Mouse (Mus musculus) adrenal gland, postnatal 4 days (tissue): Measurements from ENCODE around the gene Zc3h7b. TPM values are rescaled to one million over a fixed set of nuclear protein-coding genes. Genes with fewer than 3 reads are reported as not detected.
"Not testable (repeated sequence)": the region's sequence is repeated elsewhere in the genome, so short reads cannot be mapped to it uniquely, and the experiment has no call there.

Source experiments
- DNase-seq, 2 experiments: peaks; one replicate each; pipeline ENCODE4 v3.0.0; 2021 to 2022; ENCODE audit warnings: low spot score in 2 of 2, mixed read lengths in 2 of 2
- long read RNA-seq, 2 experiments: library from polyadenylated mRNA; stranded (forward); transcript quantifications; one replicate each; pipeline ENCODE4 v2.0.0; 2021
- total RNA-seq, 2 experiments: library from RNA; stranded (reverse); gene quantifications; 2 replicates each; pipeline ENCODE4 v1.2.3; 2021

Zc3h7b gene
- 10 to 100 TPM; 94.6 to 98.5 TPM for total RNA-seq
- long read RNA-seq, experiment 1, partial matches to known transcripts: 9 of 13 reads
- long read RNA-seq, experiment 1, other reads (novel, unspliced or antisense): 4 of 13 reads
- long read RNA-seq, experiment 2, partial matches to known transcripts: 35 of 42 reads
- long read RNA-seq, experiment 2, other reads (novel, unspliced or antisense): 7 of 42 reads

DNA sequence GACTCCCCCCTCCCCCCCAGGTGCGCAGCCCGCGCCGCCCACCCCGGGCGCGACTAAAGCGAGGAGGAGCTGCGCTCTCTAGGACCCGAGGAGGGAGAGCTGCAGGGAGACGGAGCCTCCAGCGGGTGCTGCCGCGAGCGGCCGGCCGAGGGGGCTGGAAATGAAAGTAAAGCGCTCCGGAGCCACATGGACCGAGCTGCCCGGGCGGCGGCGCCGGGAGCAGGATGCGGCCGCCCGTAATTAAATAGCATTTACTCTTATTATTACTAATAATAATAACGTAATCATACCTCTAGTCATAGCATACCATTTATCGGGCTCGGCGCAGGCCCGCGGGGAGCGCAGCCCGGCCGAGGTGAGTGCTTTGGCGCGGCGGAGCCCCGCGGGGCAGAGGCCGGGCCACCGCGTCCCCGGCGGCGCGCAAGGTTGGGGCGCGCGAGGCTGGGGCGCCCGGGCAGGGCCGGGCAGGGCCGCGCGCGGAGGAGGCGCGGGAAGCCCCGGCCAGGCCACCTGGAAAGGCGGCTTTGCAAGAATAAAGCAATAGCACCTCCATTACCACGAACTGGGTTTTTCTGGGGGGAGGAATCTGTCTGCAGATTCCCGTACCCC lies at the start of gene Zc3h7b, which contains the start of gene Rangap1:
TSS of gene Zc3h7b (plus strand) at position 66 of the 609 bp plus-strand sequence.
TSS of gene Rangap1 (minus strand) at position 539 of the 609 bp plus-strand sequence.
- DNase-seq: peak; percentile 52 to 64

DNA sequence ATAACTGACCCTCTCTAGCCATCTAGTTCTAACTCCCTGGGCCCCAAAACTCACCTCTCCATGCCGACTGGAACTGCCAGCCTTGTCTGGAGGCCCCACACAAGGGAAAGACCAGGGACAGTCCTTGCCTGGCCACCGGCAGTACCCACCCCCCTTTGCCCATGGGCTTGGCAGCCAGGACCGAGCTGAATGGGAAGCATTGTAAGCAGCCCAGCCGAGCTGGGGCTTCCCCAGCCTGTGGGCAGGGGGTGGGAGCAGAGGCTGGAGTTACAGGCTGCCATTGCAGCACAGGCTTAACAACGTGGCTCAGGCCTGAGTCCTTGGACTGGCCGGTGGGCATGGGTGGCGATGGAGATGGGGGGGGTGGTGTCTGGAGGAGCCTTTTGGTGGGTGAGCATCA lies 47.7 kb upstream of the Zc3h7b start, which contains the start of gene Chadl:
TSS of gene Chadl (minus strand) at position 113 of the 400 bp plus-strand sequence.
- DNase-seq: no peak

DNA sequence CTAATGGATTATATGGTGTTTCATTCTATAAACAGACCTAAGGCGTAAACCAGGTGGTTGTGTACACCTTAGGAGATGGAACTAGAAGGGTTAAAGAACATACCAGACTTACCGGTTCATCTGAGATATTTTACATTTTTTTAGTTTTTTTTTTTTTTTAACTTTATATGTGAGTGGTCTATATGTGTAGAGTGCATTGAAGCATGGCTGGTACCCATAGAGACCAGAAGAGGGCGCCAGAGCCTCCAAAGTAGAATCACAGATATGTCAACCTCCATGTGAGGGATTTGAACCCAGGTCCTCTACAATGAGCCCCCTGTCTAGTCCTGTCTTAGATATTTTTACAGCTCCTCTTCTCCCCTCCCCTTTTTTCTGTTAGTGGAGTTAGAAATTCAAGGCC lies 47.0 kb upstream of the Zc3h7b start:
- no peak for DNase-seq

DNA sequence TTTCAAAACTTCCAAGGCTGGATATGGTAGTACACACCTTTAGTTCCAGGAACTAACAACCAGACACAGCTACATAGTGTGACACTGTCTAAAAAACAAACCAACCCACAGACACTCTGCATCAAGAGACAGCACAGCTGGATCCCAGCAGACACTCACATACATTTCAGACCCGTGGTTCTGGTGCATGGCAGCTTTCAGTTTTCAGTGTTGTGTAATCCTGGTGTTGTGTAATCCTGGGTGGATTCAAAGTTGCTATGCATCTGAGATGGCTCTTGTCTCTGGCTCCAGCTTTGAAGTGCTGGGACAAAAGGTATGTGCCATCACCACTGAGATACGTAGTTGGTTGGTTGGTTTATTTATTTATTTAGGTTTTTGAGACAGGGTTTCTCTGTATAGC lies 46.3 kb upstream of the Zc3h7b start:
- no peak for DNase-seq

DNA sequence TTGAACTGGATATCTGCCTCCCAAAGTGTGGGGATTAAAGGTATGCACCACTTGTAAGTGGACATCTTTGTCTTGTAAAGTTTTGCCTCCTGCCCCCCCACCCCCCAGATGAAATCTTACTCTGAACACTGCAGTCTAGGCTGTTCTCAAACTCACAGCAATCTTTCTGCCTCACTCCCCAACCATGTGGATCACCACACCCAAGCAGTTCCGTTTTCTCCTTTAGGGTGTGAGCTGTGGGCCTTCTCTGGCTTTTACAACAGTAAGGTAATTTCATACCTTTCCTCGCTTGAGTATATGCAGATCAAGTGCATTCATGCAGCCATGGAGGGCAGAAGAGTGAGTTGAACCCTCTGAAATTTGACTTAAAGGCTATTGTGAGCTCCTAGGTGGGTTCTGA lies 44.7 kb upstream of the Zc3h7b start:
- no peak for DNase-seq

DNA sequence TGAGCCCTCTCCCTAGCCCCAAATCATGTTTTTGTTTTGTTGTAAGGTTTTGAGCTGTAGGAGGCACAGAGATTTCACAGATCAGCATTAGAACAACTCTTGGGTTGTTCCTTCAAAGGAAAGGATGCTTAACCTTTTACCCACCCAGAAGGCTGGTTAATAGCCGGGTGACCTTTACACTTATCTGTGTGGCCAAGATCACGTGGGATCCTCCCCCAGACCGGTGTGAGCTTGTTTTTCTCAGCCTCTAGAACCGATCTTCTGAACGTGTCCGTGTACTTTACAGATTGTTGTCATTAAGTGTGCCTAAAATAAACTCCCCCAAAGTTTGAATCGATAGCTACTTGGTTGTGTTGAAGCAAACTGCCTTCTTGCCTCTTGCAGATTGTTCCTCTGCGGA lies 44.3 kb upstream of the Zc3h7b start:
- no peak for DNase-seq

DNA sequence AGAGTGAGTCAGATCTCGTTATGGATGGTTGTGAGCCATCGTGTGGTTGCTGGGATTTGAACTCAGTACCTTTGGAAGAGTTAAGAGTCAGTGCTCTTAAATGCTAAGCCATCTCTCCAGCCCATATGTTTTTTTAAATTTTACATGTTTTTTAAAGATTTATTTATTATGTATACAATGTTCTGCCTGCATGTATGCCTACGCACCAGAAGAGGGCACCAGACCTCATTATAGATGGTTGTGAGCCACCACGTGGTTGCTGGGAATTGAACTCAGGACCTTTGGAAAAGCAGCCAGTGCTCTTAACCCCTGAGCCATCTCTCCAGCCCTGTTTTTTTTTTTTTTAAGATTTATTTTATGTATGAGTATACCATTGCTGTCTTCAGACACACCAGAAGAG lies 43.5 kb upstream of the Zc3h7b start:
- not testable (repeated sequence) for DNase-seq

DNA sequence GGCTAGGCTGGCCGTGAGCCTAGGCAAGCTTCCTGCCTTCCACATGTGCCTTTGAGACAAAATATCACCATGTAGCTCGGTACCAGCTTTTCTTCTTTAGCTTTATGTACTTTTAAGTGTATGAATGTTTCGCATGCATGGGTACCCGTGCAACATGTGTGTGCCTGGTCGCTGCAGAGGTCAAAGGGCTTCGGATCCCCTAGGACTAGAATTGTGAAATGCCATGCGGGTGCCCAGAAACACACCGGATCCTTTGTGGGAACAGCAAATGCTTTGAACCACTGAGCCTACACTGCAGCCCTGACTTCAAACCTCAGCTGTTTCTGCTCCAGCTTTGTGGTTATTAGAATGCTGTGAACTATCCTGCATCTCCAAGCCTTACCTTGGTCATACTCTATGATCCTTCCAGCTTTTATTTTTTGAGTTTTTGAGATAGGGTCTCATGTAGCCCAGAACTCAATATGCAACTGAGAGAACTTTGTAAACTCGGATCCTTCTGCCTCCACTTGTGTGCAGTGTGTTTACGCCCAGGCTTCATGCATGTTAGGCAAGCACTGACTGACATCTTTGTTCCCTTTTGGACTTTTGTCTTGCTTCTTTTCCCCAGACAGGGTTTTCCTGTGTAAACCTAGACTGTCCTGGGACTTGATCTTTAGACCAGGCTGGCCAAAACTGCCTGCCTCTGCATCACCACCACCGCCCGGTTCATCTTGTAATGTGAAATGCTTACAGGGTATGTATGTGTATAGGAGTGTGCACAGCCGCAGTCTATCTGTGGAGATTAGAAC lies 42.4 kb upstream of the Zc3h7b start:
- no peak for DNase-seq

DNA sequence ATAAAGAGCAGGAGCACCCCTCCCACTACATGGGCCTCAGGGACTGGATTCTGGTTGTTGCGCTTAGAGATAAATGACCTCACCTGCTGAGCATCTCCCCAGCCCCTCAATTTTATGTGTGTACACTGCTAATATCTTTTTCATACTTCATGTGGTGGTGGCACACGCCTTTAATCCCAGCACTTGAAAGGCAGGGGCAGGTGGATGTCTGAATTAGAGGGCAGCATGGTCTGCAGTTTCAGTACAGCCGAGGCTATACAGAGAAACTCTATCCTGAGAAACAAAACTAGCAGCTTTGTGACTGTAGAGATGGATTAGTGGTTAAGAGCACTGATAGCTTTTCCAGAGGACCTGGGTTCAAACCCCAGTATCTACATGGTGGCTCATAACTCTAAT lies 41.8 kb upstream of the Zc3h7b start:
- no peak for DNase-seq

DNA sequence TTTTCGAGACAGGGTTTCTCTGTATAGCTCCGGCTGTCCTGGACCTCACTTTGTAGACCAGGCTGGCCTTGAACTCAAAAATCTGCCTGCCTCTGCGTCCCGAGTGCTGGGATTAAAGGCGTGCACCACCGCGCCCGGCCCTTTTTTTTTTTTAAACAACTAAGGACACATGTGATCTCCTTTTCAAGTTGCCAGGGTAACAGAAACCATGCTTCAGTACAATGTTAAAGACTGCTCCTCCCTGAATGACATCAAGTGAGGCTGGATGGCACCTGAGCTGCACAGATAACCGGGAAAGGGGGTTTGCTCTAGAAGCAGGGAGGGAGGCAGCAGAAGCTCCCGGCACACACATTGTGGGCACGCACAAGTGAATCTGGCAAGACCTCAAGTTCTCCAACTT lies 35.9 kb upstream of the Zc3h7b start:
- no peak for DNase-seq

DNA sequence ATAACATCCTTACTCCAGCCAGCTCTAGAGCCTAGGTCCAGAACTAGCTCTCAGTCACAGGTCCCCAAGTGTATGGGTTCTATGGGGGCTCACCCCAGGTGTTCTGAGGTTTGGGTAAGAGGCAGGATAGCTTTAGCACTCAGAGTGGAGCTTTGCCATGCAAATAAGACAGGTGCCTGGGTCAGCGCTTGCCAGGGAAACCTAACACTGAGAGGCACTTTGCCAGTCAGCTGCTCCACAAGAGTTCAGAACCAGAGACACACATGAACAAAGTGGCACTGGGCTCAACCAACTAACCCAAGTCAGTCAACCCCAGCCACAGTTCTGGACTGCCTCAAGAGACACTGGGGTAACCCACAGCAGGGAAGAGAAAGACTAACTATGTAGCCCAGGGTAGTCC lies 35.2 kb upstream of the Zc3h7b start:
- no peak for DNase-seq

DNA sequence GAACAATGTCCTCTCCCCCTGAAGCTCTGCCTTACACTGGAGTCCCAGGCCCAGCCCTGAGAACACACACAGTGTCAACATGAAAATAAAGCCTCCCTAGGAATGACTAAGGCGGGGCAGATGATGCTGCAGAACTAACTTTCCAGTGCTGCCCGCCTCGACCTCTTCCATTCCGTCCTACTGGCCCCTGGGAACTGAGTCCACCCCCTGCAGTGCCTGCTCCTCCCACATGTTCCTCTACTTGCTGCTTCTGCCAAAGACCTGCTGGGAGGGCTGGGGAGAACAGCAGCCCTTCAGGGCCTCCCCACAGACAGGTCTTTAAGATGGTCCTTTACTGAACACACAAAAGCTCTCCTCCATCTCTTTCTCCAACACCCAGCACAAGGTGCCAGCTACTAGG lies 34.1 kb upstream of the Zc3h7b start:
- DNase-seq: no peak

DNA sequence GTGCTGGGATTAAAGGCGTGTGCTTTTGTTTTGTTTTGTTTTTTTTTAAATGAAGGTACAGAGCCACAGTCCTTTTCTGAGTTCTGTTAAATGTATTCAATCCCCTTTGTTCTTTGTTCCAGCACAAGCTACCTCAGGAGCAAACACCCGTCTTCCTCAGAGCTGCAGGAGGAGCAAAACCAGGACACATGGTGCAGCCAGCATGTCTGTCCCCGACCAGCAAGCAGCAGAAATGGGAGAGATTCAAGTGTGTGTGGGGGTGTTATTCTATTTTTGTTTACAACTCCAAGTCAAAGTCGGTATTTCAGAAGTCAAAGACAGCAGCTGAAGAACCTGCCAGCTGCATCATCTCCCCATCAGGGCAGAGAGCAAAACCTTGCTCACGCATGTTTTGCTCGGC lies 31.1 kb upstream of the Zc3h7b start:
- no peak for DNase-seq

DNA sequence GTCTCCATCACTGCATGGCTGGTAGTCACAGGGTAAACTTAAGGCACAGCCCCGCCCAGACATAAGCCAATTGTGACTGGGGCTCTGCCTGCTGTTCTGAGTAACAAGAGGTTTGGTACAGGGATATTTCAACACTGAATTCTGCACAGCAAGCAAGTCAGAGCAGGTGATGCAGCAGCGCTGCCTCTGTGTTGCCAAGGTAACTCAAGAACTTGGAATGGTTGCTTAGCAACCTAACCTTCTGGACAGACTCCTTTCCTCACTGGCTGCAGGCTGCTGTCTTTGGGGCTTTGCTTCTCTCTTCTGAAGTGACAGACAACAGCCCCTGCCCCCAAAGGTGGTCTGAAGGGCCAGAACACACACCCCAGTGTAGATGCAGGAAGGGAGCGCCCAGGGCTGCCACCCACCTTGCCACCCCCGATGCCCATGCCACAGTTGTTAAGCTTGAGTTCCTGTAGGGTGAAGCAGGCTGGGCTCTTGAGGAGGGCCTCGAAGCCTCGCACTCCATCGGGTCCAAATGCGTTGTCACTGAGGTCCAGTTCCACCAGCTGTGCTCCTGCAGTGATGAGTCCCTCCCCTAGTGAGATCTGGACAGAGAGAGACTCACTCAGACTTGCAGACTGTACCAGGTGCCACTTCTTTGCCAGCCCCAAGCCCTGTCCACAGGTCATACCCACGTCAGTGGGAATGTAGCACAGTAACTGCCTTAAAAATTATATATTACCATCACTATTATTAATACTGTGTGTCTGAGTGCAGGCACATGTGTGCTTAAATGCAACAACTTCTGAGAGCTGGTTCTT lies 26.3 kb upstream of the Zc3h7b start:
- DNase-seq: no peak

DNA sequence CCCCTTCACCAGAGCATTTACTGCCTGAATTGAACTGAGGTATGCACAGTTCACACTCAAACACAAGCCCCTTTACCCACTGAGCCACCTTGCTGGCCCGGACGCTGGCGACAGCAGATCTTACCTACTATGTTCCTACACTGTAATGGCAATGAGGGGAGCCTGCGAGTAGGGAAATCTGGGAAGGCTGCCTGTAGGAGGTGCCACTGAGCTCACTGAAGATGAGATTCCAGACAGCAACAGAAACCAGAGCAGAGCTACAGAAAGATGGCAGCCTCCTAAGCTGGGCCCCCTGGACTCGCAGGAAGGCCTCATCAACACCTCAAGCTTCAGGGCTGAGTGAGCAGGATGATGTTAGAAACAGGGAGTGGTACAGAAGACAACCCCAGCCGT lies 25.7 kb upstream of the Zc3h7b start:
- no peak for DNase-seq

DNA sequence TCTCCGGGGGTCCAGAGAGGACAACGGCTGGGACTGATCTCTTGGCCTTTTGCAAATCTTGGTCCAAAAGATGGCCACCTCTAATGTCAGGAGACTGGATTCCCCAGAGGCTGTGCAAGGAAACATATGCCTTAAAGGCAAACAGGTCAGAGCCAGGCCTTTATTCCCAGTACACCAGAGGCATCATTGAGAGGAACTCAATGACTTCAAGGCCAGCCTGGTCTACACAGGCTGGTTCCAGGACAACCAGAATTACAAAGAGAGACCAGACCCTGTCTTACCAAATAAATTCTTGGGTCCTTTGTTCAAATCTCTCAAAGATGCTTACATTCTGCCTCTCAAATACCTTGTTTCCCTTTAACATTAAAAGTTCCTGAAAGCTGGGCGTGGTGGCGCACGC lies 22.5 kb upstream of the Zc3h7b start:
- no peak for DNase-seq

DNA sequence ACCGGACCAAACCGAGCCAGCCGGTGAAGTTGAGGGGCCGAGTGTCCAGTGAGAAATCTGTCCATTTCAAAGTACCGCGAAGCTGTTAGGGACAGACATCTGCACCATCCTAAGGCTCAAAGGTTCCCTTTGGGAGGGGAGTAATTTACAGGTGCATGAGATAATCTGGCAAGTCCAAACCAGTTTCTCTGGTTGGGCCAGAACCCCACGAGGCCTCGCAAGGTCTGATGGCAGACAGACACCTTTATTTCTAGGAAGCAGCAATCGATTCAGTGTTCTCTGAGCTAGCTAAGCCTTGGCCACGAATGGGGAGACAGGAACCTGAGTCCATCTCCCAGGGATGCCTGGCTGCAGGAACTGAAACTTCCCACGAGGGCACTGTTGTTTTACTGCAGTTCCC lies 21.2 kb upstream of the Zc3h7b start:
- DNase-seq: no peak

DNA sequence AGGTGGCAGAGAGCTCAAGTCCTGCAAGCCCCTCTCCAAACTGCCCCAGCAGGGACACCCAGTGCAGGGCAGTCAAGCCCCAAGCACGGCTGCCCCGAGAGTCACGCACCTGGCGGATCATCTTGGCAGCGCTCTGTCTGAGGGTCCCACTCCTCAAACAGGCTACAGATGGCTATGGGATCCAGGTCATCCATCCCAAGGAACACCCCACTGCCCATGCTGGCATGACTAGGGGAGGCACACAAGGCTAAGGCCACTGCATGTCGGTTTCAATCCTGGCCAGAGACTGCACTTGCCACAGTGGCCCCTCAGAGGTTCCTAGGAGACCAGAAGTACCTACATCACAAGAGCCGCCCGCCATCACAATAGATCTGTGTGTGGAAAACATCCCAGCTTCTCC lies 18.9 kb upstream of the Zc3h7b start:
- DNase-seq: no peak

DNA sequence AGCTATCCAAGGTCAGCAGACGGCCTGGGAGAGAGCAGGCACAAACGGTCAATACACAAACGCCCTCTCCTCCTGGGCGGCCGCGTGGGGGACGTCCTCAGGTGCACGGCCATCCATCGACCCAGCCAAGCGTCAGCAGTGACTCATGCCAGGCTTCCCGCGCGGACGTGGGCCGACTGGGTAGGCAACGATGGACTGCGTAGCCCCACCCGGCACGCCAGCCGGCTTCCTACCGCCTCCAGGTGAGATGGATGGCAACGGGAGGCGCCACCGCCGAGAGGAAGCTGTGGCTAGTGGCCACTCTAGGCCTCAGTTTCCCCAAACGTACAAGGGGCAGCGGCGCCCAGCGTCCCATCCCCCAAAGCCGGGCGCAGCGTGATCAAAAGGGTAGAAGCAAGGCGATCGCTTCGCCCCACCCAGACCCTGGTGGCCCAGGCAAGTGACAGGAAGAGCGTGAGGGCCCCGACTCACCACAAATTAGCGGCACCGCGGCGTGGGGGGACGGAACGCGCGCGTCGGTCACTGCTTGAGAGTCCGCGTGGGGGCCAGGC lies 15.5 kb upstream of the Zc3h7b start:
- DNase-seq: peak in 1 of 2 experiments; percentile 11

DNA sequence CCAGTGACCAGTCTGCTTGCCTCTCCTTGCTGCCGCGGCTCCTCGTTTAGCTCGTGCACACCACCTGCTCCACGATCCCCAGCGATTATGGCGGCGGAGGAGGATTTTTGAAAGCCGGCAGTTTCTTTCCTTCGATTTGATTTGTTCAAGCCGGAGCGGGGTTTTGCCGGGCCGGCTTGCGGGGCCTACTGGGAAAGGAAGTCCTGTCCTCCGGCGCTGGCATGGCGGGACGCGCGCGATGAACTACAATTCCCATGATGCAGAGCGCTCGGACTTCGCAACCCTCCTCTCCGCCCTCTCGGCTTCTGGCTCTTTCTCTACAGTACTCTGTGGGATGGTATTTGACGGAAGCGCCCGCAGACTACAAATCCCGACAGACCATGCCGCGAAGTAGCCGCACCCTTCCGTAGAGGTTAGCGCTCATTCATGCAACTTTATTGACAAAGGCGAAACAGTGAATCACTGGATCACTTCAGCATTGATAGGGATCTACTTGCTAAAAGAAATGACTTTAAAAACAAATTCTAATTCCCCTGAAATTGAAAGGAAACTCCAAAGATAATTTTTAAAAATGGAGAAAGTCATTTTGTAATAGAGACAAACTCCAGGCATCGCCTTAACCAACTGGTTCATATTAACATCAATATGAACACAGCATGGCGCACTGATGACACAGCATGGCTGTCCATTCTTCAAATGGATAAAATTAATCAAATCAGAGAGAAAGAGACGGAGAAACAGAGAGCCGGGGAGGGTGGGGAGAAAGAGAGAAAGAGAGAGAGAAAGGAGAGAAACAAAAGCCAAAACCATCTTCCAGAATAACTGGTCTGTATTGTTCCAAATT lies 14.8 kb upstream of the Zc3h7b start:
- peak; percentile 86 to 88 for DNase-seq
